Mouse (Mus musculus) embryo, embryonic 11 days (tissue): Measurements from ENCODE around the gene Lsm5.
A peak's percentile ranks its signal among the peaks of the same experiment; 100 is the strongest.

Experiments
- DNase-seq: peaks from one replicate; pipeline ENCODE4 v3.0.0-alpha.2; 2015

Lsm5 gene

GRCm38 (mm10) chr6:56703931-56704900, at the start of gene Lsm5:
Gene Lsm5, minus strand, starts transcription at chr6:56704710.
- peak; percentile 95 for DNase-seq

GRCm38 (mm10) chr6:56753719-56754118, 49.2 kb upstream of the Lsm5 start:
- DNase-seq = no peak

- no peak for DNase-seq
Observed at GRCm38 (mm10) chr6:56745950-56746543, 41.5 kb upstream of the Lsm5 start.

- no peak for DNase-seq
Observed at GRCm38 (mm10) chr6:56732545-56732944, 28.0 kb upstream of the Lsm5 start.

- DNase-seq = no peak
Observed at GRCm38 (mm10) chr6:56720877-56721276, 16.4 kb upstream of the Lsm5 start.

- no peak for DNase-seq
Observed at GRCm38 (mm10) chr6:56719071-56719470, 14.6 kb upstream of the Lsm5 start.

GRCm38 (mm10) chr6:56715270-56715666, 10.8 kb upstream of the Lsm5 start:
- DNase-seq = peak; percentile 81

- DNase-seq = peak; percentile 97
Observed at GRCm38 (mm10) chr6:56714574-56715269, 10.2 kb upstream of the Lsm5 start, which contains the start of gene Avl9. Gene Avl9, plus strand, starts transcription at chr6:56714899.

- no peak for DNase-seq
Observed at GRCm38 (mm10) chr6:56714186-56714573, 9.7 kb upstream of the Lsm5 start.

- no peak for DNase-seq
Observed at GRCm38 (mm10) chr6:56692445-56692844, 12.1 kb downstream of the Lsm5 start.

GRCm38 (mm10) chr6:56691205-56691604, 13.3 kb downstream of the Lsm5 start:
- peak; percentile 88 for DNase-seq

- no peak for DNase-seq
Observed at GRCm38 (mm10) chr6:56688238-56688637, 16.3 kb downstream of the Lsm5 start.

- DNase-seq = no peak
Observed at GRCm38 (mm10) chr6:56664410-56664809, 40.1 kb downstream of the Lsm5 start.

- no peak for DNase-seq
Observed at GRCm38 (mm10) chr6:56655393-56655792, 49.1 kb downstream of the Lsm5 start.

- DNase-seq = peak; percentile 59
Observed at GRCm38 (mm10) chr6:56652121-56652592, 52.4 kb downstream of the Lsm5 start.
